Mouse (Mus musculus) bone marrow, adult 2 months (tissue): Measurements from ENCODE around the gene Phtf2.
"Not testable (repeated sequence)": the region's sequence is repeated elsewhere in the genome, so short reads cannot be mapped to it uniquely, and the experiment has no call there.

Experiments used
- CTCF ChIP-seq: fragments of 200-500 bp; IDR thresholded peaks from 2 replicates; pipeline ENCODE4 v1.5.1; 2011; ENCODE audit warnings: low read length, control low read depth; ENCODE audit not compliant: control insufficient read depth, insufficient read depth
- POLR2A ChIP-seq: fragments of 200-500 bp; IDR thresholded peaks from 2 replicates; pipeline ENCODE4 v1.6.1; 2011; ENCODE audit warnings: low read depth, mild to moderate bottlenecking, control low read depth, low read length, borderline replicate concordance; ENCODE audit not compliant: control insufficient read depth

DNA sequence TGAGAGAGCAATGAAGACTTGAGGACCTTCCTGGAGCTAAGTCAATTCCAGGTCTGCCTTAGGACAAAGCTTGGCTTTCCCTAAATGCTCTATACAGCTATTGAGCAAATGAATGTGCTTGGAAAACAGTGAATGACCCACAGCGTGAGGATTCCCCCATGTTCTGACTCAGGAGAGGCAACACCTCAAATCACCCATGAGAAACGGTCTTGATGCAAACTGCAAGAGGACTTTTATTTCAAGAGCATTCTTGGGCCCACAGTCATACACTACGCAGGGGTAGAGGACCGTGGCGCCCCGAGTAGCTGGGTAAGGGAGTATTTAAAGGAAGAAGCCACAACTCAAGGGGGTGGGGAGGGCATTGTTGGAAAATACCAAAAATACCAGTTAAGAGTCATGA is 165.9 kb downstream of the Phtf2 start:
- not testable (repeated sequence) for TF ChIP-seq CTCF, POLR2A
